Mouse (Mus musculus) ovary, postnatal 14 days (tissue): ENCODE results near the gene Iffo1.

Source experiments
- DNase-seq: peaks from one replicate; pipeline ENCODE4 v3.0.0; 2022; ENCODE audit warnings: low spot score

Gene Iffo1

DNA sequence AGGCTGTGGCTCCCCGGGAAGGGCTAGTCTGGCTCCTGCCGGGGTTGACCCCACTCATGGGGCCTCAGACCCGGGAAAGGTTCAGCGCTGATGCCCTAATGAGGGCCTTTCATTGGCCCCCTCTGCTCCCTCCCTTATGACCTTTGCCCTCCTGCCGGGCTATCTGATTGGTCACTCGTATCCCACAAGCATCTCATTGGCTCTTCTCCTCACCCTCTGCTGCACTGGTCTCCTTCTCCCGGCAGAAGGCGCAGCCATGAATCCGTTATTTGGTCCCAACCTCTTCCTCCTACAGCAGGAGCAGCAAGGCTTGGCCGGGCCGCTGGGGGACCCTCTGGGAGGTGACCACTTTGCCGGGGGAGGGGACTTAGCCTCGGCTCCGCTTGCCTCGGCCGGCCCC lies at the start of gene Iffo1:
TSS of gene Iffo1 (plus strand) at position 241 of the 400 bp plus-strand sequence.
- peak; percentile 86 for DNase-seq

DNA sequence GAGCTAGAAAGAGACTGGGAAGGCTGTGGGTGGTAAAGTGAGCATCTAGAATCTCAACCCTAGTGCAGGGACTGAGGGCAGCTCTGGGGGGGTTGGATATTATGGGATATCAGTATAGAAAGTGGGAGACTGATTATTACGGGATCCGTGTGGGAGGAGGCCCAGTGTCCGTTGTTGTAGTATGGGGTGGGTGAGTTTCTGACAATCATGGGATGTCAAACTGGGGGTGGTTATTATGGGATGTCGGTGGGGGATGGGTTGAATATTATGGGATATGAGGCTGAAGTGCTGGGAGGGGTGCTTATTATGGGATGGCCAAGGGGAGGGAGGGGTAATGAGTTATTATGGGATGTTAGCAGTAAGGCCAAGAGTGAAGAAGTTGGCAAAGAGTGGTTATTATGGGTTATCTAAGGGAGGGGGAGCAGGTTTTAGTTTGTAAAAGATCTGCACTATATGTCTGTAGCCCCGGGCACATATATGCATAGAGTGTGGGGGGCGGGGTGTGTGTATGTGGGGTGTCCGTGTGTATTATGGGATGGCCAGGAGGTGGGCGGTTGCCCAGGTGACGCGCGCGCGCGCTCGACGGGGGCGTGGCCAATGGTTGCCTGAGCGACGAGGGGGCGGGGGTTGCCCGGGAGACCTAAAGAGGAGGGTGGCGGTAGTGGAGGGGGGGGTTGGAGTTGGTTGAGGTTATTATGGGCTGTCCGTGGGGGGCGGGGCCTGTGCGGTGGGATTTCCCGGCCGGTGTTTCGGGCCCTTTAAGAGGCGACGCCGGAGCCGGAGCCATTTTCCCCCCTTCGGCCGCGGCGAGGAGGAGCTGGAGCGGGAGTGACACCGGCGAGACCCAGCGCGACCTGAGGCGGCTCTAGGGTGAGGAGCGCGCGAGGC lies 49.4 kb upstream of the Iffo1 start, which contains the start of gene Chd4:
TSS of gene Chd4 (plus strand) at position 591 of the 888 bp plus-strand sequence.
- peak; percentile 86 for DNase-seq

DNA sequence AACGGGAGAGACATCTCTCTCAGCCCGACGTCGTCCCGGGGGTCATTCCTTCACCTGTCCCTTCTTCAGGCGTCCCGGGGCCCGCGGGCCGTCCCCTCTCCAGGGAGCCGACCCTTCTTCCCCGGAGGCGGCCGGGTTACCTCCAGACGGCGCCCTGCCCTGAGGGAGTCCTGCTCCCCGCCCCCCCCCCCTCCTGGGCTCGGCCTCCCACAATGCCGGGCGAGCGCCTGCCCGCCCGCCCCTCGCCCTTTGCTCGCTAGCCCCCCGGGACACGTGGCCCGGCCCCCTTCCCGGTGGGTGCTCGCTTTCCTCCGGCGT lies 48.8 kb upstream of the Iffo1 start:
- no peak for DNase-seq

DNA sequence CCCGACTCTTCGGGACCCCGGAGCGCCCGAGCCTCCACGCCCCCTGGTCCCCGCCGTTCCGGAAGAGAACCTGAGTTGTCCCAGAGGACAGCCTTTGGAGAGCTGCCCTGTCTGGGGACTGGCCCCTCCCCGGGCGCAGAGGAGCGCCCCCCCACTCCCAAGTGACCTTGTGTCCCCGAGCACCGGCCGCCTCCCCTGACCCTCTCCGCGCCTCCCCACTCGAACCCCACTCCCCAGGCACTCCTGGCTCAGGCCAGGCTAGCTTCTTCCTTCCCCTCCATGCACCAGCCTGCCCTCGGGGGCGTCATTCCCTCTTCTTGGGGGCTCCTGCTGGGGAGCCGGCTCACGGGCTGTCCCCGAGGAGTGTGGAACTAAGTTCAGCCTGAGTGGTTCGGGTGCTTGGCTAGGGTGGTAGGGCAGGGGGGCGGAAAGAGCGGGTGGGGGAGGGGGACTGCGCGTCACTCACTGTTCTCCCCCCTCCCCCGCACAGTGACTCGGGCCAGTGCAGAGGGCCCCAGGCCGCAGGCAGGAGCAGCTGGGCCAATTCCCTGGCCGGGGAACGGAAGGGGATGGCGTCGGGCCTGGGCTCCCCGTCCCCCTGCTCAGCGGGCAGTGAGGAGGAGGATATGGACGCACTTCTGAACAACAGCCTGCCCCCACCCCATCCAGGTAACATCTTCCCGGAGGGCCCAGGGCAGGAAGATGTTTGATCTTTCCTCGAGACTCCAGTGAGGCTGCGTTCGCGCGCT lies 48.3 kb upstream of the Iffo1 start:
- no peak for DNase-seq

DNA sequence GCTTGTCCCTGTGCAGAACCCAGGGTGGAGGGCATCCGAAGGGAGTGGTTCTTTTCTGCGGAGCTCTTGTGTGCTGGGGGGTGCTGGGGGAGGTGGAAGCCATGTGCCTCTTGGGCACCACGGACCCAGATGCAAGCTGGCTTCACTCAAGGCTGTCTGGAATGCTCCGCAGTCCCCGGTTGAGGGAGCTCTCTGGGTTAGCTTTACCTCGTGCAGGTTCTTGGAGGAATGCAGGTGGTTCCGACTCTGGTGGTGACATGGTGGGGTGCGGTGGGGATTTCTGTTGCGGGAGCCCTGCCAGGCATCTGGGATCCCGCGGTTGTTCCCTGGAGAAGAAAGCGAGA lies 47.7 kb upstream of the Iffo1 start:
- no peak for DNase-seq

GRCm38 (mm10) chr6:125097951-125098350 lies 47.1 kb upstream of the Iffo1 start:
- no peak for DNase-seq

GRCm38 (mm10) chr6:125098513-125098912 lies 46.5 kb upstream of the Iffo1 start:
- no peak for DNase-seq

- DNase-seq, result no peak
Measured at GRCm38 (mm10) chr6:125099421-125099971, 45.5 kb upstream of the Iffo1 start.

- no peak for DNase-seq
Measured at GRCm38 (mm10) chr6:125101444-125101843, 43.6 kb upstream of the Iffo1 start.

DNA sequence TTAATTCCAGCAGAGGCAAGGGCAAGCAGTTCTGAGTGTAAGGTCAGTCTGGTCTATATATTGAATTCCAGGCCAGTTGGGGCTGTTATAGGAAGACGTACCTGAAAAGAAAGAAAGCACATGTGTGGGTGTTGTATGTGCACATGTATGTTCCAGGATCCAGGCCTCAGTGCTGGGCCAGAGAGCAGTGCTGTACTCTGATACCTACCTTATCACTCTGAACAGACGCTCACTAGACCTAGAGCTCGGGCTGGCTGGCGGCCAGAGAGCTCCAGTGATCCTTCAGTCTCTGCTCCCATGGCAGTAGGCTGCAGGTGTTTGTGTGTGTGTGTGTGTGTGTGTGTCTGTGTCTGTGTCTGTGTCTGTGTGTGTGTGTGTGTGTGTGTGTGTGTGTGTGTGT lies 40.8 kb upstream of the Iffo1 start:
- DNase-seq, result no peak

GRCm38 (mm10) chr6:125107705-125108104 lies 37.3 kb upstream of the Iffo1 start:
- no peak for DNase-seq

GRCm38 (mm10) chr6:125109371-125109770 lies 35.7 kb upstream of the Iffo1 start:
- no peak for DNase-seq

- DNase-seq, result no peak
Measured at GRCm38 (mm10) chr6:125110927-125111326, 34.1 kb upstream of the Iffo1 start.

DNA sequence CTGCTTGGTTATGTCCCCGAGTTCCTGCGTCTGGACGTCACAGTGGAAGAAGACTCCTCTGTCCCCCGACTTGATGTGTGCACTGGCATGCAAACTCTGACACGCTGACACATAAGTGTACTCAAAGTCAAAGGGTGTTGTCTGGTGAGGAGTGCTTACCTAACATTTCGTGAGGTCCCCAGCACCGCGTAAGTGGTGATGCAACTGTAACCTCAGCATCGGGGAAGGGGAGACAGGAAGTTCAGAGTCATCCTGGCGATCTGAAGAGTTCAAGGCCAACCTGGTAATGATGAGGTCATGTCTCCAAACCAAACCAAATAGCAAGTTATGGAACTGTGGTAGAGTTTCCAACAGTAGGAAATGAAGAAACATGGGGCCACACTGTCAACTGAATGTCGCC lies 32.5 kb upstream of the Iffo1 start:
- DNase-seq, result no peak

- no peak for DNase-seq
Measured at GRCm38 (mm10) chr6:125119387-125119786, 25.7 kb upstream of the Iffo1 start.

- no peak for DNase-seq
Measured at GRCm38 (mm10) chr6:125128724-125129123, 16.3 kb upstream of the Iffo1 start.

DNA sequence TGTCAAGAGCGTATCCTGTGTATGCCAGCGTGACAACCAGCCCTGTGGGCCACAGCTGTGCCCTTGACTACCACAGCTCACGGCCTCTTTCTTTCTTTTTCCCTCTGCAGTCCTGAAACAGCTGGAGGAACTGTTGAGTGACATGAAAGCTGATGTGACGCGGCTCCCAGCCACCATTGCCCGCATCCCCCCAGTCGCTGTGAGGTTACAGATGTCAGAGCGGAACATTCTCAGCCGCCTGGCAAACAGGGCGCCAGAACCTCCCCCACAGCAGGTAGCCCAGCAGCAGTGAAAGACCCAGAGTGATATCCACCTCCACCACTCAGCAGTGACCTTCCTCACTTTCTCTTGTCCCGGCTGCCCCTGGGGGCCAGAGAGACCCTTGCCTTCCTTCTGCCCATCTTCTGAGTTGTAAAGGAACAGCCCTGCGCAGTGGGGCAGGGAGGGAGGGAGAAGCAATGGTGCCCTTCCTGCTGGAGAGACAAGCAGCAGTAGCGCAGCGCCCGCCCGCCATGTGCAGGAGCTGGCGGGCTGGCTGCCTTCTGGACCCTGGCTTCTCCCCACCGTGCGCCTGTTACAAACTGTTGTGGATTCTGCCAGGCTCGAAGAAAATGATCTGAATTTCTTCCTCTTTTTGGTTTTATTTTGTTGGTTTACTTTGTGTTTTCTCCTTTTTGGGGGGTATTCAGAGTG lies 15.2 kb upstream of the Iffo1 start:
- no peak for DNase-seq

DNA sequence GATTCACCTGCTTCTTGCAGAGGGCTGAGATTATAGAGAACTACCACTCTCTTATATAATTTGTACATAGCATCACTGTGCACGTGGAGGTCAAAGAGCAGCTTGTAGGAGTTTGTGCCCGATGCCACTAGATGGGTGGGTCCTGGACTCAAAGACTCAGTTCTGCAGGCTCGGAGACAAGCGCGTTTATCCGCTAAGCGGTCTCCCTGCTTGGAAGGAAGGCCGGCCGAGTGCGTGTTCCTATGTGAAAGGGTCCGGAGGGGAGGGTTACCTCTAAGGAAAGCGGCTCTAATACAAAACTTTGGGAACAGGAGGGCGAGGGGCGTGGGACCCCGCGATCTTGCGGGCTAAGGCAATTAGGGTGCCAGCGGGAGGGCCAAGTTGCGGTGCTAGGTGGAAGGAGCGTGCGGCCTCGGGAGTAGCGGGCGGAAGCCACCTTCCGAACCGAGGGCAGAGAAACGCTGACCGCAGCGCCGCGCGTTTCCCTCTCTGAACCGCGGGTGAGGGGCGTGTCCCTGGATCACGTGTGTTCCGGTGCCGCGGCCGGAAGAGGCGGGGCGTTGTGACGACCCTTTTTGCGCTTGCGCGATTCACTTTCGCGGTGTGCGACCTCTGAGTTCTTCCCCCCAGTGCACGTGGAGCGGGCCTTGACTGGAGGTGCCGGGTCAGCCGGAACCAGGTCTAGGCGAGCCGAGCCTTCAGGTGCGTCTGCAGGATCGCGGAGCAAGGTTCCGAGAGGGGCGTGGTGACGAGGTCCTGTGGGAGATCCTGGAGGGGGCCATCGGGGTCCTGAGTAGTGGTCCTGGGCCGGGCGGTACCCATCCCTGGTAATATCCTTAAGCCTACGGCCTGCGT lies 13.5 kb upstream of the Iffo1 start, which contains the start of gene Nop2:
TSS of gene Nop2 (plus strand) at position 608 of the 855 bp plus-strand sequence.
- peak; percentile 77 for DNase-seq

DNA sequence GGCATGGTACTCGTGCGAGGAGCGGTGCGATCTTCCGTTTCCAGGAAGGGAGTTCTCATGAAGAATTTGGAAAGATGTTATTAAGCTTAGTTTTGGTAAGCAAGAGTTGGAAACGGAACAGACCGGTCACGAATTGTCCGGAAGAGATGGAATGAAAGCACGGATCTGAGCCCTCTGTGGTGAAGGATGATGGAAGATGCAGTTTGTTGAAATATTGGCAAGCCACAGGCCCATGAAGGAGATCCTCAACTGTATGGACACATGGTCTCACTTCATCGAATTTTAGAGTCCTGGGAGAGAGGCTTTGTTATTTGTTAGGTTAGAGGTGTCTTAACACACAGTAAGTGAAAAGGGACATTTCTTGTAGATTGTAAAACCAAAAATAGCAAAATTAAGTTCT lies 12.6 kb upstream of the Iffo1 start:
- DNase-seq, result no peak

GRCm38 (mm10) chr6:125137002-125137671 lies 7.9 kb upstream of the Iffo1 start:
- no peak for DNase-seq

- DNase-seq, result no peak
Measured at GRCm38 (mm10) chr6:125139747-125140146, 5.3 kb upstream of the Iffo1 start.
